Mouse (Mus musculus) bone marrow macrophage, adult 2 months (primary cell): ENCODE results near the gene Marf1.

ENCODE experiments used
- CTCF ChIP-seq: IDR thresholded peaks from 2 replicates; pipeline ENCODE4 v1.5.1; 2012; ENCODE audit warnings: low read depth, mild to moderate bottlenecking, low read length, moderate library complexity
- POLR2A ChIP-seq: IDR thresholded peaks from 2 replicates; pipeline ENCODE4 v1.6.1; 2012; ENCODE audit warnings: mild to moderate bottlenecking, low read depth, low read length, borderline replicate concordance

- TF ChIP-seq CTCF (no peak), POLR2A (no peak)
Measured at GRCm38 (mm10) chr16:14198798-14199197, 35.6 kb upstream of the Marf1 start.
